Mouse (Mus musculus) kidney, embryonic 15.5 days (tissue): ENCODE results near the gene Mettl15. TPM values are rescaled to one million over a fixed set of nuclear protein-coding genes. Genes with fewer than 3 reads are reported as not detected.

Source experiments
- ATAC-seq: fragments of 200-750 bp; cut with Nextera tagmentation; replicated peaks from 2 replicates; pipeline ENCODE4 v1.8.0; 2017; ENCODE audit warnings: moderate TSS enrichment; ENCODE audit not compliant: low FRiP score
- H3K27ac ChIP-seq: fragments of 300-500 bp; sonication (generic); 2 replicates; pipeline ENCODE4 v1.5.1; 2015; ENCODE audit warnings: mild to moderate bottlenecking, inconsistent platforms
- H3K27me3 ChIP-seq: fragments of 300-500 bp; sonication (generic); 2 replicates; pipeline ENCODE4 v1.6.1; 2015; ENCODE audit warnings: inconsistent platforms
- H3K36me3 ChIP-seq: fragments of 300-500 bp; sonication (generic); 2 replicates; pipeline ENCODE4 v1.6.1; 2015; ENCODE audit warnings: inconsistent platforms
- H3K4me1 ChIP-seq: fragments of 300-500 bp; sonication (generic); 2 replicates; pipeline ENCODE4 v1.6.1; 2015; ENCODE audit warnings: inconsistent platforms
- H3K4me2 ChIP-seq: fragments of 300-500 bp; sonication (generic); 2 replicates; pipeline ENCODE4 v1.6.1; 2015; ENCODE audit warnings: moderate library complexity, mild to moderate bottlenecking, inconsistent platforms
- H3K4me3 ChIP-seq: fragments of 300-500 bp; sonication (generic); replicated peaks from 2 replicates; pipeline ENCODE4 v1.5.1; 2015; ENCODE audit warnings: mild to moderate bottlenecking, inconsistent platforms
- H3K9ac ChIP-seq: fragments of 300-500 bp; sonication (generic); 2 replicates; pipeline ENCODE4 v1.6.1; 2015; ENCODE audit warnings: mild to moderate bottlenecking, inconsistent platforms
- H3K9me3 ChIP-seq: fragments of 300-500 bp; sonication (generic); replicated peaks from 2 replicates; pipeline ENCODE4 v1.6.1; 2016; ENCODE audit warnings: inconsistent platforms
- WGBS: fragments of 180-500 bp; shearing (Covaris S2); methylation state at CpG from one replicate; pipeline ENCODE4 v1.1.7; 2015; ENCODE audit warnings: mixed read lengths; 5-methylcytosine and 5-hydroxymethylcytosine counted together
- polyA plus RNA-seq: library from polyadenylated mRNA; unstranded; fragments of >200 nt; fragmentation: Nextera tagmentation; extraction: Ambion mirVana; gene quantifications from 2 replicates; pipeline ENCODE4 v1.2.1, GENCODE M21; 2015

Gene Mettl15
- 12.2 and 12.4 TPM in 2 replicates for polyA plus RNA-seq

GRCm38 (mm10) chr2:109280600-109281340, at the start of gene Mettl15, which contains the start of gene Kif18a:
TSS of gene Mettl15 (minus strand) at chr2:109280748.
TSS of gene Kif18a (plus strand) at chr2:109280738.
- Histone ChIP-seq H3K4me1 (peaks cover 14% of the 10 kb centered on the region), H3K4me3 (peak within 1 kb of the TSS; percentile 76), H3K36me3 (no peaks in the 10 kb centered on the region), H3K9me3 (no peaks in the 10 kb centered on the region), H3K27me3 (no peaks in the 10 kb centered on the region), H3K27ac (peak within 1 kb of the TSS; percentile 92), H3K9ac (peak within 1 kb of the TSS; percentile 66), H3K4me2 (peak within 1 kb of the TSS; percentile 80)
- peak; percentile 98 for ATAC-seq
- under 1% methylated on average over 51 of the region's 51 CpGs for WGBS

- no peak for ATAC-seq
- H3K9me3 ChIP-seq: no peaks in the 10 kb centered on the region
- no peaks in the 10 kb centered on the region for H3K4me1 ChIP-seq
- H3K4me3 ChIP-seq: no peak overlapping the region
- no peak overlapping the region for H3K4me2 ChIP-seq
- no peak overlapping the region for H3K27ac ChIP-seq
- H3K27me3 ChIP-seq: no peaks in the 10 kb centered on the region
- H3K36me3 ChIP-seq: peaks cover 50% of the 10 kb centered on the region
- no peak overlapping the region for H3K9ac ChIP-seq
- WGBS: 95% methylated on average over 5 of the region's 5 CpGs
Observed at GRCm38 (mm10) chr2:109311369-109311768, 30.8 kb upstream of the Mettl15 start.

- no peaks in the 10 kb centered on the region for H3K27me3 ChIP-seq
- H3K4me1 ChIP-seq: no peaks in the 10 kb centered on the region
- no peaks in the 10 kb centered on the region for H3K9me3 ChIP-seq
- no peak overlapping the region for H3K27ac ChIP-seq
- no peak for ATAC-seq
- H3K36me3 ChIP-seq: peaks cover 41% of the 10 kb centered on the region
- no peak overlapping the region for H3K4me3 ChIP-seq
- no peak overlapping the region for H3K9ac ChIP-seq
- H3K4me2 ChIP-seq: no peak overlapping the region
Observed at GRCm38 (mm10) chr2:109303638-109304037, 23.1 kb upstream of the Mettl15 start.

GRCm38 (mm10) chr2:109302234-109302633, 21.7 kb upstream of the Mettl15 start:
- peaks cover 39% of the 10 kb centered on the region for H3K36me3 ChIP-seq
- H3K9ac ChIP-seq: no peak overlapping the region
- no peaks in the 10 kb centered on the region for H3K27me3 ChIP-seq
- WGBS: 90% methylated on average over 3 of the region's 3 CpGs
- H3K4me2 ChIP-seq: no peak overlapping the region
- H3K9me3 ChIP-seq: no peaks in the 10 kb centered on the region
- no peak overlapping the region for H3K27ac ChIP-seq
- H3K4me3 ChIP-seq: no peak overlapping the region
- no peaks in the 10 kb centered on the region for H3K4me1 ChIP-seq
- no peak for ATAC-seq

- Histone ChIP-seq H3K4me3 (no peak overlapping the region), H3K4me2 (no peak overlapping the region), H3K27me3 (no peaks in the 10 kb centered on the region), H3K36me3 (peaks cover 33% of the 10 kb centered on the region), H3K9me3 (no peaks in the 10 kb centered on the region), H3K4me1 (no peaks in the 10 kb centered on the region), H3K27ac (no peak overlapping the region), H3K9ac (no peak overlapping the region)
- 97% methylated on average over 1 of the region's 1 CpGs for WGBS
- ATAC-seq: no peak
Observed at GRCm38 (mm10) chr2:109298160-109298559, 17.6 kb upstream of the Mettl15 start.

GRCm38 (mm10) chr2:109296264-109296663, 15.7 kb upstream of the Mettl15 start:
- peaks cover 41% of the 10 kb centered on the region for H3K36me3 ChIP-seq
- H3K4me3 ChIP-seq: no peak overlapping the region
- H3K9me3 ChIP-seq: no peaks in the 10 kb centered on the region
- no peak overlapping the region for H3K27ac ChIP-seq
- H3K4me2 ChIP-seq: no peak overlapping the region
- H3K4me1 ChIP-seq: no peaks in the 10 kb centered on the region
- H3K9ac ChIP-seq: no peak overlapping the region
- H3K27me3 ChIP-seq: no peaks in the 10 kb centered on the region
- no peak for ATAC-seq
- 87% methylated on average over 5 of the region's 5 CpGs for WGBS

- Histone ChIP-seq H3K9ac (no peak overlapping the region), H3K27ac (no peak overlapping the region), H3K4me2 (no peak overlapping the region), H3K27me3 (no peaks in the 10 kb centered on the region), H3K36me3 (peaks cover 44% of the 10 kb centered on the region), H3K9me3 (no peaks in the 10 kb centered on the region), H3K4me3 (no peak overlapping the region), H3K4me1 (no peaks in the 10 kb centered on the region)
- WGBS: 96% methylated on average over 6 of the region's 6 CpGs
- no peak for ATAC-seq
Observed at GRCm38 (mm10) chr2:109289327-109289726, 8.8 kb upstream of the Mettl15 start.

- ATAC-seq: no peak
- Histone ChIP-seq H3K4me1 (peaks cover 11% of the 10 kb centered on the region), H3K27ac (no peak overlapping the region), H3K9me3 (no peaks in the 10 kb centered on the region), H3K4me3 (no peak overlapping the region), H3K27me3 (no peaks in the 10 kb centered on the region), H3K4me2 (no peak overlapping the region), H3K9ac (no peak overlapping the region), H3K36me3 (peaks cover 4% of the 10 kb centered on the region; the same call in 1 of the 2 replicates)
- WGBS: 89% methylated on average over 3 of the region's 3 CpGs
Observed at GRCm38 (mm10) chr2:109284121-109284520, 3.6 kb upstream of the Mettl15 start.

GRCm38 (mm10) chr2:109281341-109281690, 768 bp upstream of the Mettl15 start:
- Histone ChIP-seq H3K27ac (peak overlapping the region; percentile 92), H3K36me3 (no peaks in the 10 kb centered on the region), H3K9ac (peak overlapping the region; percentile 66), H3K9me3 (no peaks in the 10 kb centered on the region), H3K4me2 (peak overlapping the region; percentile 80), H3K4me3 (peak overlapping the region; percentile 76), H3K4me1 (peaks cover 14% of the 10 kb centered on the region), H3K27me3 (no peaks in the 10 kb centered on the region)
- WGBS: 0% methylated on average over 1 of the region's 1 CpGs
- ATAC-seq: no peak

- H3K27ac ChIP-seq: peak overlapping the region; percentile 92
- ATAC-seq: no peak
- no peaks in the 10 kb centered on the region for H3K9me3 ChIP-seq
- peak overlapping the region; percentile 80 for H3K4me2 ChIP-seq
- H3K4me3 ChIP-seq: peak overlapping the region; percentile 76
- H3K4me1 ChIP-seq: peaks cover 14% of the 10 kb centered on the region
- WGBS: 5% methylated on average over 4 of the region's 4 CpGs
- H3K9ac ChIP-seq: peak overlapping the region; percentile 36; the same call in 1 of the 2 replicates
- no peaks in the 10 kb centered on the region for H3K36me3 ChIP-seq
- H3K27me3 ChIP-seq: no peaks in the 10 kb centered on the region
Observed at GRCm38 (mm10) chr2:109280272-109280599, 312 bp downstream of the Mettl15 start.

- H3K4me1 ChIP-seq: peaks cover 14% of the 10 kb centered on the region
- H3K36me3 ChIP-seq: no peaks in the 10 kb centered on the region
- peak overlapping the region; percentile 65 for H3K4me2 ChIP-seq
- no peaks in the 10 kb centered on the region for H3K27me3 ChIP-seq
- H3K9ac ChIP-seq: peak overlapping the region; percentile 63
- H3K9me3 ChIP-seq: no peaks in the 10 kb centered on the region
- peak overlapping the region; percentile 63 for H3K4me3 ChIP-seq
- under 1% methylated on average over 16 of the region's 16 CpGs for WGBS
- H3K27ac ChIP-seq: peak overlapping the region; percentile 51; the same call in 1 of the 2 replicates
- no peak for ATAC-seq
Observed at GRCm38 (mm10) chr2:109278036-109278435, 2.5 kb downstream of the Mettl15 start.

GRCm38 (mm10) chr2:109277593-109277992, 3.0 kb downstream of the Mettl15 start:
- no peaks in the 10 kb centered on the region for H3K36me3 ChIP-seq
- peak overlapping the region; percentile 65 for H3K4me2 ChIP-seq
- no peaks in the 10 kb centered on the region for H3K9me3 ChIP-seq
- peak overlapping the region; percentile 63 for H3K4me3 ChIP-seq
- 4% methylated on average over 7 of the region's 7 CpGs for WGBS
- peak overlapping the region; percentile 63 for H3K9ac ChIP-seq
- peaks cover 14% of the 10 kb centered on the region for H3K4me1 ChIP-seq
- H3K27me3 ChIP-seq: no peaks in the 10 kb centered on the region
- ATAC-seq: no peak
- H3K27ac ChIP-seq: peak overlapping the region; percentile 51; the same call in 1 of the 2 replicates
